Mouse (Mus musculus) embryonic facial prominence, embryonic 13.5 days (tissue): ENCODE data around the gene Trim62. TPM values are rescaled to one million over a fixed set of nuclear protein-coding genes. Genes with fewer than 3 reads are reported as not detected.

Experiments
- ATAC-seq: fragments of 200-750 bp; cut with Nextera tagmentation; 2 replicates; pipeline ENCODE4 v1.8.0; 2017; ENCODE audit warnings: low read depth; ENCODE audit not compliant: insufficient number of reproducible peaks, insufficient read depth, low FRiP score, low TSS enrichment
- H3K27ac ChIP-seq: fragments of 300-500 bp; sonication (generic); 2 replicates; pipeline ENCODE4 v1.5.1; 2015; ENCODE audit warnings: moderate library complexity, mild to moderate bottlenecking, inconsistent platforms
- H3K27me3 ChIP-seq: fragments of 300-500 bp; sonication (generic); 2 replicates; pipeline ENCODE4 v1.6.1; 2015; ENCODE audit warnings: mild to moderate bottlenecking, inconsistent platforms
- H3K36me3 ChIP-seq: fragments of 300-500 bp; sonication (generic); 2 replicates; pipeline ENCODE4 v1.6.1; 2015; ENCODE audit warnings: mild to moderate bottlenecking, inconsistent platforms
- H3K4me1 ChIP-seq: fragments of 300-500 bp; sonication (generic); 2 replicates; pipeline ENCODE4 v1.6.1; 2015; ENCODE audit warnings: inconsistent platforms
- H3K4me2 ChIP-seq: fragments of 300-500 bp; sonication (generic); 2 replicates; pipeline ENCODE4 v1.6.1; 2015; ENCODE audit warnings: moderate library complexity, mild to moderate bottlenecking, inconsistent platforms
- H3K4me3 ChIP-seq: fragments of 300-500 bp; sonication (generic); 2 replicates; pipeline ENCODE4 v1.5.1; 2015; ENCODE audit warnings: mild to moderate bottlenecking, inconsistent platforms
- H3K9ac ChIP-seq: fragments of 300-500 bp; sonication (generic); 2 replicates; pipeline ENCODE4 v1.6.1; 2015; ENCODE audit warnings: mild to moderate bottlenecking, inconsistent platforms
- H3K9me3 ChIP-seq: fragments of 300-500 bp; sonication (generic); 2 replicates; pipeline ENCODE4 v1.6.1; 2016; ENCODE audit warnings: inconsistent platforms
- WGBS: fragments of 180-500 bp; shearing (Covaris S2); methylation state at CpG from one replicate; pipeline ENCODE4 v1.1.7; 2015; ENCODE audit warnings: mixed read lengths; 5-methylcytosine and 5-hydroxymethylcytosine counted together
- polyA plus RNA-seq: library from polyadenylated mRNA; unstranded; fragments of >200 nt; fragmentation: Nextera tagmentation; extraction: Ambion mirVana; gene quantifications from 2 replicates; pipeline ENCODE4 v1.2.1, GENCODE M21; 2015

Trim62 gene
- polyA plus RNA-seq: 8.2 and 11.0 TPM in 2 replicates

- H3K9me3 ChIP-seq: peaks cover 5% of the 10 kb centered on the region; the same call in 1 of the 2 replicates
- under 1% methylated on average over 37 of the region's 37 CpGs for WGBS
- H3K4me1 ChIP-seq: peaks cover 64% of the 10 kb centered on the region
- peak within 1 kb of the TSS; percentile 82 for H3K9ac ChIP-seq
- H3K27me3 ChIP-seq: no peaks in the 10 kb centered on the region
- H3K4me2 ChIP-seq: peak within 1 kb of the TSS; percentile 97
- peak within 1 kb of the TSS; percentile 83 for H3K4me3 ChIP-seq
- peaks cover 12% of the 10 kb centered on the region for H3K36me3 ChIP-seq
- peak; percentile 73 for ATAC-seq
- H3K27ac ChIP-seq: peak within 1 kb of the TSS; percentile 49; the same call in 1 of the 2 replicates
Observed at GRCm38 (mm10) chr4:128883379-128883781, at the start of gene Trim62. Gene Trim62, plus strand, starts transcription at chr4:128883580.

GRCm38 (mm10) chr4:128838202-128838601, 45.2 kb upstream of the Trim62 start:
- Histone ChIP-seq H3K9me3 (no peaks in the 10 kb centered on the region), H3K27ac (peak overlapping the region; percentile 51), H3K4me3 (no peak overlapping the region), H3K4me2 (no peak overlapping the region), H3K9ac (no peak overlapping the region), H3K36me3 (no peaks in the 10 kb centered on the region), H3K27me3 (no peaks in the 10 kb centered on the region), H3K4me1 (peaks cover 37% of the 10 kb centered on the region)
- ATAC-seq: no peak
- 47% methylated on average over 5 of the region's 5 CpGs for WGBS

GRCm38 (mm10) chr4:128839811-128840738, 43.3 kb upstream of the Trim62 start:
- no peak for ATAC-seq
- Histone ChIP-seq H3K27ac (peak overlapping the region; percentile 75), H3K4me1 (peaks cover 37% of the 10 kb centered on the region), H3K27me3 (no peaks in the 10 kb centered on the region), H3K4me3 (no peak overlapping the region), H3K36me3 (no peaks in the 10 kb centered on the region), H3K9ac (no peak overlapping the region), H3K9me3 (no peaks in the 10 kb centered on the region), H3K4me2 (peak overlapping the region; percentile 4; the same call in 1 of the 2 replicates)
- 18% methylated on average over 16 of the region's 16 CpGs for WGBS

- no peaks in the 10 kb centered on the region for H3K36me3 ChIP-seq
- H3K4me2 ChIP-seq: no peak overlapping the region
- no peak overlapping the region for H3K9ac ChIP-seq
- no peak overlapping the region for H3K4me3 ChIP-seq
- H3K27me3 ChIP-seq: no peaks in the 10 kb centered on the region
- H3K9me3 ChIP-seq: no peaks in the 10 kb centered on the region
- ATAC-seq: no peak
- 0 out of 2 replicates have a peak overlapping the region, but pooled peaks have one; percentile 51 for H3K27ac ChIP-seq
- WGBS: 65% methylated on average over 8 of the region's 8 CpGs
- H3K4me1 ChIP-seq: peaks cover 37% of the 10 kb centered on the region
Observed at GRCm38 (mm10) chr4:128841259-128841658, 42.1 kb upstream of the Trim62 start.

- ATAC-seq: no peak
- no peak overlapping the region for H3K4me2 ChIP-seq
- no peaks in the 10 kb centered on the region for H3K9me3 ChIP-seq
- WGBS: 50% methylated on average over 13 of the region's 13 CpGs
- H3K27me3 ChIP-seq: no peaks in the 10 kb centered on the region
- H3K4me3 ChIP-seq: no peak overlapping the region
- H3K4me1 ChIP-seq: peaks cover 17% of the 10 kb centered on the region
- no peaks in the 10 kb centered on the region for H3K36me3 ChIP-seq
- H3K27ac ChIP-seq: no peak overlapping the region
- no peak overlapping the region for H3K9ac ChIP-seq
Observed at GRCm38 (mm10) chr4:128844566-128844965, 38.8 kb upstream of the Trim62 start.

- H3K27me3 ChIP-seq: no peaks in the 10 kb centered on the region
- no peaks in the 10 kb centered on the region for H3K36me3 ChIP-seq
- ATAC-seq: no peak
- H3K4me1 ChIP-seq: peaks cover 9% of the 10 kb centered on the region
- WGBS: 79% methylated on average over 12 of the region's 12 CpGs
- no peak overlapping the region for H3K4me3 ChIP-seq
- H3K9ac ChIP-seq: no peak overlapping the region
- H3K27ac ChIP-seq: no peak overlapping the region
- H3K4me2 ChIP-seq: no peak overlapping the region
- no peaks in the 10 kb centered on the region for H3K9me3 ChIP-seq
Observed at GRCm38 (mm10) chr4:128845367-128845973, 37.9 kb upstream of the Trim62 start.

- no peaks in the 10 kb centered on the region for H3K4me1 ChIP-seq
- no peaks in the 10 kb centered on the region for H3K9me3 ChIP-seq
- H3K4me3 ChIP-seq: no peak overlapping the region
- 92% methylated on average over 3 of the region's 3 CpGs for WGBS
- no peak overlapping the region for H3K27ac ChIP-seq
- H3K9ac ChIP-seq: no peak overlapping the region
- no peaks in the 10 kb centered on the region for H3K27me3 ChIP-seq
- H3K4me2 ChIP-seq: no peak overlapping the region
- ATAC-seq: no peak
- no peaks in the 10 kb centered on the region for H3K36me3 ChIP-seq
Observed at GRCm38 (mm10) chr4:128848961-128849360, 34.4 kb upstream of the Trim62 start.

GRCm38 (mm10) chr4:128849686-128850085, 33.7 kb upstream of the Trim62 start:
- Histone ChIP-seq H3K9me3 (no peaks in the 10 kb centered on the region), H3K27ac (no peak overlapping the region), H3K4me3 (no peak overlapping the region), H3K4me2 (no peak overlapping the region), H3K4me1 (no peaks in the 10 kb centered on the region), H3K9ac (no peak overlapping the region), H3K36me3 (no peaks in the 10 kb centered on the region), H3K27me3 (no peaks in the 10 kb centered on the region)
- no peak for ATAC-seq
- WGBS: 71% methylated on average over 7 of the region's 7 CpGs

GRCm38 (mm10) chr4:128852266-128852887, 31.0 kb upstream of the Trim62 start:
- Histone ChIP-seq H3K9ac (no peak overlapping the region), H3K27ac (no peak overlapping the region), H3K9me3 (no peaks in the 10 kb centered on the region), H3K36me3 (no peaks in the 10 kb centered on the region), H3K4me3 (no peak overlapping the region), H3K27me3 (no peaks in the 10 kb centered on the region), H3K4me2 (no peak overlapping the region), H3K4me1 (peaks cover 8% of the 10 kb centered on the region)
- 85% methylated on average over 12 of the region's 12 CpGs for WGBS
- ATAC-seq: no peak

- Histone ChIP-seq H3K36me3 (no peaks in the 10 kb centered on the region), H3K27ac (no peak overlapping the region), H3K4me3 (no peak overlapping the region), H3K4me1 (peaks cover 10% of the 10 kb centered on the region), H3K27me3 (no peaks in the 10 kb centered on the region), H3K9ac (no peak overlapping the region), H3K4me2 (no peak overlapping the region), H3K9me3 (no peaks in the 10 kb centered on the region)
- 82% methylated on average over 11 of the region's 11 CpGs for WGBS
- ATAC-seq: no peak
Observed at GRCm38 (mm10) chr4:128853117-128853516, 30.3 kb upstream of the Trim62 start.

GRCm38 (mm10) chr4:128855613-128856040, 27.8 kb upstream of the Trim62 start:
- no peak overlapping the region for H3K4me2 ChIP-seq

More at GRCm38 (mm10) chr4:128855613-128856040, 27.8 kb upstream of the Trim62 start:
- Histone ChIP-seq H3K4me1 (peaks cover 10% of the 10 kb centered on the region), H3K36me3 (no peaks in the 10 kb centered on the region), H3K27ac (no peak overlapping the region; the same call in 1 of the 2 replicates), H3K4me3 (no peak overlapping the region), H3K27me3 (no peaks in the 10 kb centered on the region), H3K9ac (no peak overlapping the region), H3K9me3 (peaks cover 5% of the 10 kb centered on the region; the same call in 1 of the 2 replicates)
- WGBS: 70% methylated on average over 4 of the region's 4 CpGs
- no peak for ATAC-seq
